ENCODE assay signal across 8 mouse cellular contexts in the genomic region with DNA sequence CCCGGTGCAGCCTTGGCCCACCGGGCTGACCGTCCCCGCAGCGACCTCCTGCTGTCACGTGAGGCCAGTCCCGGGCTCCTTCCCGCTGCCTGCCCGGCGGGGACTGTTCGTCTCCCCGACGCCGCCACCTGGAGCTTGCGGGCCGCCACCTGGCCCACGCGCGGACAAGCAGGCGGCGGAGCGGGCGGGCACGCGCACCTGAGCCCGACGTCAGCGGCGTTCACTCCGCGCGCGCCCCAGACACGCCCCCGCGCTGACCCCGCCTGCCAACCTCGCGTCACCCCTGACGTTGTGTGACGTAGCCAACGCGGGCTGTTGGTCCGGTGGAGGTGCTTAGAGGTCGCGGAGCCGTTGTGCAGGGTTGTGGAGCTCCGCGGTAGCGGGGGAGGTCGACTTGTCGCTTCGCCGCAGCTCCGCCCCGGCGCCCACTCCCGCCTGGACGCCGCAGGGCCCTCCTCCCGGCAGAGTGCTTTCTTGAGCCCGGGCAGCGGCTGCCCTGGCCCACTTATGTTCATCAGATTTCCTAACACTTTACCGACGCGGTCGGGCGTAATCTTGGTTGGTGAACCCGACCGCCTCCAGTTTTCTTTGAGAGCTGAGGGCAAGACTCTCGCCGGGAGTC. TPM values are rescaled to one million over a fixed set of nuclear protein-coding genes. Genes with fewer than 3 reads are reported as not detected.
DNase-seq lines count a peak whose midpoint lies in the region; ATAC-seq lines count a peak whose summit lies in the region.

Gene Josd1 (minus strand): TSS at position 274 of the 622 bp plus-strand sequence.

- no peaks in the 10 kb centered on the region for H3K36me3 ChIP-seq in forebrain, embryonic 11.5 days (ENCODE audit: control insufficient read depth, insufficient read depth, low read length)
- no peaks in the 10 kb centered on the region for H3K36me3 ChIP-seq in heart, embryonic 16.5 days (ENCODE audit: control insufficient read depth, insufficient read depth)
- H3K36me3 ChIP-seq in liver, embryonic 15.5 days (replicated peaks) = 0 out of 2 replicates have a peak, but pooled peaks cover 4% of the 10 kb centered on the region
- no peaks in the 10 kb centered on the region for H3K36me3 ChIP-seq in neural tube, embryonic 12.5 days

- peak within 1 kb of the TSS; percentile 83 for H3K9ac ChIP-seq in forebrain, embryonic 11.5 days (ENCODE audit: low read length)
- H3K9ac ChIP-seq in heart, embryonic 16.5 days (ENCODE audit: low read length) = peak within 1 kb of the TSS; percentile 94
- peak within 1 kb of the TSS; percentile 88 for H3K9ac ChIP-seq in liver, embryonic 15.5 days
- peak within 1 kb of the TSS; percentile 94 for H3K9ac ChIP-seq in neural tube, embryonic 12.5 days

- H3K27me3 ChIP-seq in forebrain, embryonic 11.5 days (ENCODE audit: control insufficient read depth, insufficient read depth, low read length) = no peaks in the 10 kb centered on the region
- no peaks in the 10 kb centered on the region for H3K27me3 ChIP-seq in heart, embryonic 16.5 days (ENCODE audit: control insufficient read depth, insufficient read depth, low read length)
- no peaks in the 10 kb centered on the region for H3K27me3 ChIP-seq in liver, embryonic 15.5 days
- no peaks in the 10 kb centered on the region for H3K27me3 ChIP-seq in neural tube, embryonic 12.5 days (replicated peaks)

- peak within 1 kb of the TSS; percentile 92 for H3K27ac ChIP-seq in forebrain, embryonic 11.5 days (ENCODE audit: low read depth, low read length)
- H3K27ac ChIP-seq in heart, embryonic 16.5 days (ENCODE audit: low read length) = peak within 1 kb of the TSS; percentile 96
- peak within 1 kb of the TSS; percentile 99 for H3K27ac ChIP-seq in liver, embryonic 15.5 days (replicated peaks)
- peak within 1 kb of the TSS; percentile 79 for H3K27ac ChIP-seq in neural tube, embryonic 12.5 days

- WGBS in forebrain, embryonic 11.5 days = under 1% methylated on average over 65 of the region's 72 CpGs
- under 1% methylated on average over 70 of the region's 72 CpGs for WGBS in heart, embryonic 16.5 days
- WGBS in liver, embryonic 15.5 days (ENCODE audit: insufficient replicate concordance) = under 1% methylated on average over 71 of the region's 72 CpGs
- WGBS in neural tube, embryonic 12.5 days = under 1% methylated on average over 72 of the region's 72 CpGs

- DNase-seq in CD8-positive naive resting alpha-beta T cell, adult 2 months (ENCODE audit: low read depth in 2 of 2, low spot score in 2 of 2) = peak; percentile 95 to 96
- DNase-seq in c-Kit-positive CD71-negative TER-119-negative erythroid progenitor cells, embryonic 14.5 days (ENCODE audit: low read depth) = peak; percentile 92
- DNase-seq in forebrain, embryonic 11.5 days (ENCODE audit: low spot score) = peak; percentile 97
- DNase-seq in kidney, postnatal 36 days = peak; percentile 96 to 98
- peak; percentile 82 for DNase-seq in telencephalon, adult 2 months (ENCODE audit: low read depth, low spot score)

- peak within 1 kb of the TSS; percentile 89 for H3K4me3 ChIP-seq in forebrain, embryonic 11.5 days (ENCODE audit: low read depth, low read length)
- H3K4me3 ChIP-seq in heart, embryonic 16.5 days (ENCODE audit: low read length) = peak within 1 kb of the TSS; percentile 73
- peak within 1 kb of the TSS; percentile 89 for H3K4me3 ChIP-seq in liver, embryonic 15.5 days (replicated peaks)
- H3K4me3 ChIP-seq in neural tube, embryonic 12.5 days = peak within 1 kb of the TSS; percentile 87

- peak within 1 kb of the TSS; percentile 90 for H3K4me2 ChIP-seq in forebrain, embryonic 11.5 days (ENCODE audit: low read depth, low read length, severe bottlenecking)
- peak within 1 kb of the TSS; percentile 95 for H3K4me2 ChIP-seq in heart, embryonic 16.5 days (ENCODE audit: low read depth, low read length)
- H3K4me2 ChIP-seq in liver, embryonic 15.5 days = peak within 1 kb of the TSS; percentile 82
- peak within 1 kb of the TSS; percentile 82 for H3K4me2 ChIP-seq in neural tube, embryonic 12.5 days (replicated peaks)

- H3K9me3 ChIP-seq in forebrain, embryonic 11.5 days (ENCODE audit: control insufficient read depth, low read length) = no peaks in the 10 kb centered on the region
- no peaks in the 10 kb centered on the region for H3K9me3 ChIP-seq in heart, embryonic 16.5 days (replicated peaks; ENCODE audit: control insufficient read depth, low read length)
- H3K9me3 ChIP-seq in liver, embryonic 15.5 days (replicated peaks) = no peaks in the 10 kb centered on the region
- no peaks in the 10 kb centered on the region for H3K9me3 ChIP-seq in neural tube, embryonic 12.5 days

- H3K4me1 ChIP-seq in forebrain, embryonic 11.5 days (replicated peaks; ENCODE audit: control insufficient read depth, insufficient read depth, low read length) = peaks cover 18% of the 10 kb centered on the region
- peaks cover 61% of the 10 kb centered on the region for H3K4me1 ChIP-seq in heart, embryonic 16.5 days (ENCODE audit: control insufficient read depth, insufficient read depth, low read length)
- H3K4me1 ChIP-seq in liver, embryonic 15.5 days (replicated peaks) = peaks cover 74% of the 10 kb centered on the region
- peaks cover 64% of the 10 kb centered on the region for H3K4me1 ChIP-seq in neural tube, embryonic 12.5 days

- ATAC-seq in forebrain, embryonic 11.5 days (replicated peaks; ENCODE audit: low FRiP score) = peak; percentile 65
- peak; percentile 71 for ATAC-seq in heart, embryonic 16.5 days (replicated peaks; ENCODE audit: extremely low read depth, insufficient read depth, low FRiP score)
- ATAC-seq in liver, embryonic 15.5 days (ENCODE audit: insufficient read depth) = peak; percentile 69
- ATAC-seq in neural tube, embryonic 12.5 days (ENCODE audit: low FRiP score, low read depth) = peak; percentile 30

RNA-seq across cellular contexts. Expression of gene Josd1, which starts in this region (rescaled TPM):
- polyA plus RNA-seq in forebrain, embryonic 11.5 days (2014; fragmentation: Nextera tagmentation; extraction: Ambion mirVana) = 13.4 and 13.8 TPM in 2 replicates
- polyA plus RNA-seq in heart, embryonic 16.5 days (2015; fragmentation: Nextera tagmentation; extraction: Ambion mirVana) = 22.3 and 23.2 TPM in 2 replicates
- 20.1 and 22.3 TPM in 2 replicates for polyA plus RNA-seq in liver, embryonic 15.5 days (2015; fragmentation: Nextera tagmentation; extraction: Ambion mirVana)
- 26.7 and 26.9 TPM in 2 replicates for polyA plus RNA-seq in neural tube, embryonic 12.5 days (2016; fragmentation: Nextera tagmentation; extraction: Ambion mirVana)

Comparison
In these comparisons a context has a peak if more than half of its experiments do, and no peak if none do; other contexts are left out.
1. Peak in every context shown above with its lines: DNase-seq, ATAC-seq, H3K4me3 ChIP-seq and H3K27ac ChIP-seq.